Mouse (Mus musculus) neural tube, postnatal 0 days (tissue): ENCODE measurements around the gene Zswim9. TPM values are rescaled to one million over a fixed set of nuclear protein-coding genes. Genes with fewer than 3 reads are reported as not detected.

Experiments used
- polyA plus RNA-seq: library from polyadenylated mRNA; unstranded; fragments of >200 nt; fragmentation: Nextera tagmentation; extraction: Ambion mirVana; gene quantifications from 2 replicates; pipeline ENCODE4 v1.2.1, GENCODE M21; 2015

Gene Zswim9
- 5.1 and 6.0 TPM in 2 replicates for polyA plus RNA-seq

GRCm38 (mm10) chr7:13278308-13278891 is at the start of gene Zswim9:
Gene Zswim9, minus strand, starts transcription at chr7:13278721.

GRCm38 (mm10) chr7:13324316-13324715 is 45.8 kb upstream of the Zswim9 start, which contains the start of gene Pla2g4c:
Gene Pla2g4c, plus strand, starts transcription at chr7:13324655.

GRCm38 (mm10) chr7:13277081-13277480 is 1.4 kb downstream of the Zswim9 start, which contains the start of gene Lig1:
Gene Lig1, plus strand, starts transcription at chr7:13277283.

GRCm38 (mm10) chr7:13212720-13213119 is 65.8 kb downstream of the Zswim9 start, which contains the start of gene Vmn1r89:
Gene Vmn1r89, plus strand, starts transcription at chr7:13213020.

Other genes with a start within 250 kb of the Zswim9 start
- 180 and 183 TPM in 2 replicates for gene Chmp2a, start 243.9 kb downstream of the Zswim9 start, polyA plus RNA-seq
- gene Ube2m, start 240.4 kb downstream of the Zswim9 start, polyA plus RNA-seq = 188 and 191 TPM in 2 replicates
- gene Mzf1, start 224.0 kb downstream of the Zswim9 start, polyA plus RNA-seq = 8.7 and 10.4 TPM in 2 replicates
- gene Vmn1r85, start 183.5 kb downstream of the Zswim9 start, polyA plus RNA-seq = 0.30 and 0.38 TPM in 2 replicates
- gene Vmn1r86, start 158.8 kb downstream of the Zswim9 start, polyA plus RNA-seq = not detected in 2 replicates
- not detected in 2 replicates for gene Vmn1r87, start 138.6 kb downstream of the Zswim9 start, polyA plus RNA-seq
- gene Vmn1r88, start 119.2 kb downstream of the Zswim9 start, polyA plus RNA-seq = not detected in 2 replicates
- gene Vmn1r89, start 65.7 kb downstream of the Zswim9 start, polyA plus RNA-seq = not detected in 2 replicates
- gene Lig1, start 1.4 kb downstream of the Zswim9 start, polyA plus RNA-seq = 33.7 and 37.7 TPM in 2 replicates
- 0.25 and 0.31 TPM in 2 replicates for gene Pla2g4c, start 45.9 kb upstream of the Zswim9 start, polyA plus RNA-seq
- not detected in 2 replicates for gene Cabp5, start 119.4 kb upstream of the Zswim9 start, polyA plus RNA-seq
- gene Bsph1, start 172.1 kb upstream of the Zswim9 start, polyA plus RNA-seq = not detected in 2 replicates